Mouse (Mus musculus): ENCODE data around the gene Ncaph. TPM values are rescaled to one million over a fixed set of nuclear protein-coding genes. Genes with fewer than 3 reads are reported as not detected.
"Not testable (repeated sequence)": the region's sequence is repeated elsewhere in the genome, so short reads cannot be mapped to it uniquely, and the experiment has no call there.

Ncaph gene
- total RNA-seq, 2 experiments from 2014 or later = 4.9 to 7.5 TPM

DNA sequence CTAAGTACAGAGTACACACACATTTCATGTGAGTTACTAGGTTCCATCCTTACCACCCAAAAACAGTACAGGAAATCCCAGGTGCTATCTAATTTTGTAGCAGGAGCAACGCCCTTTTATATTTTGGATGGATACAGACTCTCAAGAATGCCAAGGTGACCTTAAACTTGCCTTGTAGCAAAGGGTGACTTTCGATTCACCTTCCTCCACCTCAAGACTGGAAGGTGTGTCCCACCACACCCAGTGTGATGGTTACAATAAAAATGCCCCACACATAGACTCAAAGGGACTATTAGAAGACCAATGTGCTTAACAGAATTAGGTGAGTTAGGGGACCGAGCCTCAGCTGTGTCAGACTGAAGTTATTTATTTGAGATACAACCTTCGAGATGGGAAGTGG is 24.8 kb downstream of the Ncaph start:
- intact Hi-C loops (cut with DNase I) = no loop called here

DNA sequence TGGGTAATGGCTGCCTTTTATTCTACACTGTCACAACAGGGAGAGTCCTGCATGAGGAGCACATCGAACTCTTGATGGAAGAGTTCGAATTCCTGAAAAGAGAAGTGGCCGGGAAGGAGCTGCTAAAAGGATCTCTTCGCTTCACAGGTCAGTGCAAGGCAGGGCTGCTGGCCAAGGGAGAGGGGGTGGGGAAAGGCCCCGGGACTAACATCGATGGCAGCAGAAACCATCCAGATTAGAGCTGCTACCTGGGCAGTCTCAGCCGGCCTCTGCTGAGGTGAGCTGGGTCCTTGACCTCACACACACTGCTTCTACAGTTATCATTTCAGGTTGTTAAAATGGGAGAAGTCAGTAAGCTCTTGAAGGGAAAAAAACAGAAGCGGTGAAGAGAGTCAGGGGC is 41.8 kb downstream of the Ncaph start:
- DNase-seq = no peak
- intact Hi-C loops (cut with DNase I) = loop anchor here (10.0 kb wide), 1 partner anchor 113 kb away; the partner anchor contains the start of genes 1810024B03Rik and Snrnp200

More for the DNA sequence above, 24.8 kb downstream of the Ncaph start:
- DNase-seq = no peak

DNA sequence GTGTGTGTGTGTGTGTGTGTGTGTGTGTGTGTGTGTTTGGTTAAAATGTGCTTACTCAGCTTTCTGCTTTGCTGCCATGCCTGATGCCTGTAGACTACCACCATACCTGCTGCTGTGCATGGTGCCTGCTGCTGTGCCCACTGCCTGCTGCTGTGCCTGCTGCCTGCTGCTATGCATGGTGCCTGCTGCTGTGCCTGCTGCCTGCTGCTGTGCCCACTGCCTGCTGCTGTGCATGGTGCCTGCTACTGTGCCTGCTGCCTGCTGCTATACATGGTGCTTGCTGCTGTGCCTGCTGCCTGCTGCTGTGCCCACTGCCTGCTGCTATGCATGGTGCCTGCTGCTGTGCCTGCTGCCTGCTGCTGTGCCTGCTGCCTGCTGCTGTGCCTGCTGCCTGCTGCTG is 43.6 kb downstream of the Ncaph start:
- not testable (repeated sequence) for DNase-seq
- intact Hi-C loops (cut with DNase I) = loop anchor here (10.0 kb wide), 1 partner anchor 115 kb away; the partner anchor contains the start of genes 1810024B03Rik and Snrnp200

DNA sequence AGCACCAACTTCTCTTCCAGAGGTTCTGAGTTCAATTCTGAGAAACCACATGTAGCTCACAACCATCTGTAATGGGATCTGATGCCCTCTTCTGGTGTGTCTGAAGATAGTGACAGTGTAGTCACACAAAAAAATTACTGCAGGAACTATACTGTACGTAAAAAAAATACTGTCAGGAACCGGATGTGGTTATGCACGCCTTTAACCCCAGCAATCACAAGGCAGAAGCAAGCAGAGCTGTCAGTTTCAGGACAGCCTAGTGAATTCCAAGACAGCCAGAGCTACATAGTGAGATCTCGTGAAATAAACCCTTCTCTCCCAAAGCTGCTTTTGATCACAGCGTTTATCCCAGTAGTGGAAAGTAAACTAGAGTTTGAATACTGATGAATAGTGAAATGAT is 47.5 kb downstream of the Ncaph start:
- intact Hi-C loops (cut with DNase I) = no loop called here
- no peak for DNase-seq

DNA sequence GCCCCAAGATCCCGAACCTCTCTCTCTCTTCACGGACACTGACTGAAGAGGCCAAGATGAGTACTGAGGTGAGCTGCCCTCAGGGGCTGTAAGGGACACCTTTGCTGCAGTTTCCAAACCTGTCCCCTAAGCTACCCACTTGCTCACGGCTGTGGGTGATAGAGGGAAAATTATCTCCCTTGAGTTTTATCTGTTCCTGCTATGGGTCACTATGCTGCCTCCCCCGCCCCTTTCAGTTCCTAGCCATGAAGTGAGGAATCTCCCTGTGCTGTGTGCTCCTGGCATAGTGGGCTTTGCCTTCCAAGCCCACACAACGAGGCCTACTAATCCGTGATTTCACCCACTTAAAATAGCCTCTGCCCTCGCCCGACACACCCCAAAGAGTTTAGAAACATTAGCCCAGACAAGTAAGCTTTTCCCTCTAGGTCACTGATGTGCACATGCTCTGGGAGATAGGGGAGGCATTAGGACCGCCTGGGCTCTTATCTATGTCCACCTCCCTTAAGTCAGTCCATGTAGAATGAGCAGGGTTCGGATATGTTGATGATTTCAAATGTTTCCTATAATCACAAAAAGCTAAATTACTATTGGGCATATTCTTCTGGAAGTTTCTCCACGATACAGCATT is 53.0 kb downstream of the Ncaph start:
- intact Hi-C loops (cut with DNase I) = no loop called here
- DNase-seq = no peak

DNA sequence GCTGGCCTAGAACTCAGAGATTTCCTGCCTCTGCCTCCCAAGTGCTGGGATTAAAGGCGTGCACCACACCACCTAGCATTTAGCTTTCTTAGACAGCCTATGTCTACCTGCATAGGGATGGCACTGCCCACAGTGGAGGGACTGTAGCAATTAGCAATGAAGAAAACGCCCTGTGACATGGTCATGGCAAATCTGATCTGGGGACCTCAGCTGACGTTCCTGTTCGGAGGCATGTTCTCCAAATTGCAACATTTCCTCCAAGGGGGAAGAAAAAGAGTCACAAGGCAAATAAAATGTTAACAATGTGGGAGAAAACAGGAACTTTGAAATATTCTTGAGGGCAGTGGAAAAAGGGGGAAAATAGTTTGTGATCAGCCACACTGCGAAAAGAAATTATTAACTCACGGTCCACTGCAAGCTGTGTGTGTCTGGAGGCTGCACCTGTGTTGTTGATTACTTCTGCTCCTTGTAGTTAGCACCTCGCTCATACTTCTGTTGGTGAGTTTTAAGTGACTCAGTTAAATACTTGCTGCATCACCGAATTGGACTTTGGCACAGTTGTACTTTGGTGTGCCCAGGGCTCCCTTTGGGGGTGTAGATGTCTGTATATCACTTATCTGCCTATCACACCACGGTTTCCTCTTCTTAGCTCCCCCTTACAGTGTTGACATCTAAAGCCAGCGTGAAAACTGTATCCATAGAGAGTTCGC is 53.7 kb downstream of the Ncaph start:
- no peak for DNase-seq
- intact Hi-C loops (cut with DNase I) = no loop called here

DNA sequence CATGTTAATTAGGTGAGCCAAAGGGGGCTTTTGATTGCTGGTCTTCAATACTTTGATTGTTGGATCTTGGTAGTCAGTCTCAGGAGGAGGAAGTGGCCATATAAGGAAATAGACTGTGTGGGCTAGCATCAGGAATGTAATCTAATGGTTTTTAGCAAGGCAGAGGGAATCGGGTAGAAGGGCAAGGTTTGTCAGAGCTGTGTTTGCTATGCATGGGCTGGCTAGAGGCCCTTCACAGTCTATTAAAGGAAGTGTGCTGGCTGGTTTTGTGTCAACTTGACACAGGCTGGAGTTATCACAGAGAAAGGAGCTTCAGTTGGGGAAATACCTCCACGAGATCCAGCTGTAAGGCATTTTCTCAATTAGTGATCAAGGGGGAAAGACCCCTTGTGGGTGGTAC is 54.7 kb downstream of the Ncaph start:
- intact Hi-C loops (cut with DNase I) = not testable (repeated sequence)

DNA sequence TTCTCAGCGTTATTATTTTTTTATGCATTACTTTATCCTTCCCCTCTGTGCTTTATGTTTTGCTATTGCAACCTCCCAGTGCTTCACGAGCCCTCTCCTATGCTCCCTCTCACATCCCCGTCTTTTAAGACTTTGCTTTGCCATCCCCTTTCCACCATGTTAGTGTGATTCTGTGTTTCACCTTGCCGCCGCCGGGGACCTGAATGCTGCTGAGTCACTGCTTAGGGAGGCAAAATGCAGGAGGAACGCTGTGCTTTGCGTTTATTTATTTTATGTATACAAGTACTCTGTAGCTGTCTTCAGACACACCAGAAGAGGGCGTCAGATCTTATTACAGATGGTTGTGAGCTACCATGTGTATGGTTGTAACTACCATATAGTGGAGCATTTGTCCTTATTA is 56.1 kb downstream of the Ncaph start:
- DNase-seq = no peak
- intact Hi-C loops (cut with DNase I) = no loop called here

More for the DNA sequence above, 54.7 kb downstream of the Ncaph start:
- not testable (repeated sequence) for DNase-seq

DNA sequence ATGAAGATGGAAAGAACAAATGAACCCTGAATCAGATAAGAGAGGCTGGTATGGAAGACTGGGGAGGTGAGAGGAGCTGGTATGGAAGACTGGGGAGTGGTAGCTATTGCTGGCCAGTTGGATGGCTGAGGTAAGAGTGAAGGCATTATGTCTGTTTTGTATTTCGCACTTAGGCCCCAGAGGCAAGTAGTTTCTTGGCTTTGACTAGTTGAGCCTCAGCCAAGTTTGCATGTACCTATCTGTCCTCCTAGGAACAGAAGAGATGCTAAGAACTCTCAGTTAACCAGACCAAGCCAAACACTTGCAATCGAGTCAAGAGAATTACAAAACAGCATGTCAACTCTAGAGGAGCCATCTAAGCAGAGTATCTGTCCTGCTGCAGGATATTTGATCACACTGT is 59.6 kb downstream of the Ncaph start:
- DNase-seq = no peak
- intact Hi-C loops (cut with DNase I) = loop anchor here (5.0 kb wide), 1 partner anchor 68 kb away; the partner anchor contains the start of gene Itpripl1

DNA sequence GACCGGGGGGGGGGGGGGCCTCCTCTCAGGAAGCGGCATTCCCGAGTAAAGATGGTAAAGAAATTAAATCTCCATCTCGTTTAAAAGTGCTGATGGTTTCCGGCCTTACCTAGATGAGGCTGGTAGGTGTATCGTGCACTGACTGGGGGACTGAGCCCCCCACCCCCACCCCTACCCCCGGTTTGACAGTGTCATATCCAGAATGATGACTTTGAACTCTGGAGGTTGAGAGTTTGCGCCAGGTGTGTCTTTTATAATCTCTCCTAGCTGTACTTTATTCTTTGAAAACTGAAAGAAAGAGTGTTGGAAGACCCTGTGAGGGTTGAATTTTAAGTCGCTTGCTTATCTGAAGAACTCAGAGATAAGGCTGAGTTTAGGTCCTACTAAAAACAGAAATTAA is 62.9 kb downstream of the Ncaph start:
- no peak for DNase-seq
- intact Hi-C loops (cut with DNase I) = loop anchor here (5.0 kb wide), 1 partner anchor 71 kb away; the partner anchor contains the start of gene Itpripl1

DNA sequence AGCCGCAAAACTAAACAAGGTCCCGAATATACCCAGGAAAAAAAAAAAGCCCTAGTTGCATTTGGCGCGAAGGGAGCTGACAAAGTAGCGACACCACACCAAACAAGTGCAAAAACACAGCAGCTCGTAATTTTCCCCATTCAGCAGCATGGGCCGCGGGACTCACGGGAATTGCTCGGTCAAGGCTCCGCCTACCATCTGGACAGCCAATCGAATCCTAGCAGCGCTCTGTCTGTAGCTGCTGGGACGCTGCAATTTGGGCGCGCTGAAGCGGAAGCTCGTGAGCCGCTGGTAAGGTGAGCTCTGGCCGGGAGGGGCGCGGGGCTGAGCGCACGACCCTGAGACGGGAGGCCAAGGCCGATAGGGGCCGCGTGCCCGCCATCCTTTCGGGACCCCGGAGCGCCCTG is 63.3 kb downstream of the Ncaph start, which contains the start of gene Blvra:
Gene Blvra, plus strand, starts transcription at position 231 of the 407 bp plus-strand sequence.
- intact Hi-C loops (cut with DNase I) = loop anchor here (5.0 kb wide), 1 partner anchor 72 kb away; the partner anchor contains the start of gene Itpripl1
- DNase-seq = peak; percentile 86 to 88

DNA sequence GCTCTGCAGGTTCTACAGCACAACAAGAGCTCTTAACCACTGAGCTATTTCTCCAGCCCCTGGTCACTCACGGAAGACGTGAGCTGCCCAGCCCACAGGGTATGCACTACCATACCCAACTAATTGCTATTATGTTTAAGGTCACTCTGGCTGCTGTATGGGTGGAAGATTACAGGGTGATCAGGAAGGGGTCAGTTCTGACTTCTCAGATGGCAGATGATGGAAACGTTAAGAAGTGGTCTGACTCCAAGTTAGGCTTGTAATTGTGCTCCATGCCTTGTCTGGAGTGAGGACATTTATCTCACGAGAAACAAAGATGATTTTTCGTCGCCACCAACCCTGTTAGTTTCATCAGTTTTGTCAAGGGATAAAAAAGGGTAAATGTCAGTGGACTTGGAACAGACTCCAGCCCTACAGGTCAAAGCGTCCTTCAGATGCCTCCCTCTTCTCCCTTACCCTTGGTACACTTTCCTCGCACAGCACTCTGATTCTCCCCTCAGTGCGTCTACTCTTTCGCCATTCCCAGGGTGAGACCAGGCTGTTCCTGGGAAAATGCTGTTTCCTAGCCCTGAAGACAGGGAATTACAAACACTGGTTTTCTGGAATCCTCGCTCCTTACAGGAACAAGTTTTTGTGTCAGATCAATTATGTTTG is 63.8 kb downstream of the Ncaph start:
- intact Hi-C loops (cut with DNase I) = loop anchor here (5.0 kb wide), 1 partner anchor 72 kb away; the partner anchor contains the start of gene Itpripl1
- DNase-seq = no peak

DNA sequence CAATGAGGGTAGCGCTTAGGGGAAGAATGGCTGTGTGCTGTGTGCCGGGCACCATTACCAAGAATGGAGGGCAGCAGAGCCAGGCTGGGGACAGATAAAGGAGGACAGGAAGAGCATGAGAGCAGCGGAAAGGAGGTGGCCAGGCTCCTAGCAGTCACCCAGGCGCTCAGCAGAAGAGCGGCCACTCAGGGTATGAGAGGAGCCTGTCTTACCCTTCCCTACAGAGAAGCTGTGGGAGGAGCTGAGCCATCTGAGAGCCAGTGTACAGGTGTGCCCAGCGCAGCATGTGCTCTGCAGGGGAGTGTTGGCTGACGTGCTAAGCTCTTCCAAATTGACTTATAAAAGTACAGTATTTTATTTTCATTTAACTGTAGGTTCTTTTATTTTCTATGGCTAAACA is 64.9 kb downstream of the Ncaph start:
- DNase-seq = no peak
- intact Hi-C loops (cut with DNase I) = no loop called here

DNA sequence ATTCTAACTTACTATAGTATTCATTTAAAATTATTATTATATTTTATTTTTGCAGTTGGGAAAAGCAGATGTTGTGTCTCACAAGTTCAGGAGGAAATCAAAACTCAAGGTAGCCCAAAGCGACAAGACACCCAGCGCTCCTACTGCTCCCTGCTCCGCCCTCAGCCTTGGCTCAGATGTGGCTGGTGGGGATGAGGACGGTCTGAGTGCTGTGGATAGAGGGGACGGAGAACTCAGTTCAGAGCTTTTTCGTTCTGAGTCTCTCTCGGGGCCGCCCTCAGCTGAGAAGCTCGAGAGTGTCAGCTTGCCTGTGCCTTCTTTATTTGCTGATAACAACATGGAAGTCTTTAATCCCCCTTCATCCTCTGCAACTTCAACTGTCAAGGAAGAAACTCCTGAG is 72.3 kb downstream of the Ncaph start:
- intact Hi-C loops (cut with DNase I) = no loop called here
- DNase-seq = no peak

Other genes with a start within 250 kb of the Ncaph start
- gene Sppl2a, start 200.7 kb downstream of the Ncaph start, total RNA-seq (2021) = 10 to 100 TPM; 45.3 to 49.5 TPM
- gene Ap4e1, start 125.2 kb downstream of the Ncaph start, total RNA-seq (2021) = 1 to 10 TPM; 7.3 to 8.7 TPM
- 10 to 100 TPM; 17.4 to 19.5 TPM for gene Blvra, start 63.3 kb downstream of the Ncaph start, total RNA-seq (2021)
- 10 to 100 TPM; 16.4 to 21.3 TPM for gene Itpripl1, start 9.5 kb upstream of the Ncaph start, total RNA-seq (2021)
- gene 1810024B03Rik, start 74.3 kb upstream of the Ncaph start, total RNA-seq (2021) = under 1 TPM; 0.56 to 0.60 TPM
- 10 to 100 TPM; 57.3 to 57.6 TPM for gene Snrnp200, start 74.4 kb upstream of the Ncaph start, total RNA-seq (2021)
- gene Ciao1, start 113.9 kb upstream of the Ncaph start, total RNA-seq (2021) = 10 to 100 TPM; 57.2 to 59.4 TPM
- gene Tmem127, start 114.0 kb upstream of the Ncaph start, total RNA-seq (2021) = 10 to 100 TPM; 29.0 to 31.9 TPM
- gene Stard7, start 136.3 kb upstream of the Ncaph start, total RNA-seq (2021) = 100 to 1,000 TPM; 163 to 165 TPM
- gene Dusp2, start 202.2 kb upstream of the Ncaph start, total RNA-seq (2021) = 1 to 10 TPM; 1.0 to 4.0 TPM
- not detected for gene Astl, start 204.7 kb upstream of the Ncaph start, total RNA-seq (2021)
- gene Adra2b, start 229.3 kb upstream of the Ncaph start, total RNA-seq (2021) = 1 to 10 TPM; 1.4 to 1.9 TPM